Comparison of ENCODE assay signal across 12 mouse cellular contexts in the genomic region with DNA sequence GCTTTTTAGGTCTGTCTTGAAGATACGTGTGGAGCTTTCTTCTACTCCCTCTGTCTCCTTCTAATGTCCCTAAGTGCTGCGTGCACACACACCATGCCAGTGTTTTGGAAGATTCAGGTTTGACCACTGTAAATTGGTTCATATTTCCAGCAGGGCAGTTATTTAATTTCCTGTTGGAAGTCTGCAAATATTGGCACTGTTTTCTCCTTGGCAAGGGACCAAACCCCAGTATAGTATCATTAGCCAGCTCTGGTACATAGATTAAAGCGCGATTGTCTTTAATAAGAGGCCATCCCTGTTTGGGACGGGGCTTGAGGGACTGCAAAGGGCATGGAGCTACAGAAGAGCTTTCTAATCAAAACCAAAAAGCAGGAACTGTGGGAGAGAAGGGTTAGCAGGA. TPM values are rescaled to one million over a fixed set of nuclear protein-coding genes. Genes with fewer than 3 reads are reported as not detected.
DNase-seq lines count a peak whose midpoint lies in the region; ATAC-seq and TF ChIP-seq lines count a peak whose summit lies in the region.
"Had no signal": no experiment of that assay in that cellular context is flagged by ENCODE, and none has a peak within 500 bp of the region (broad histone marks: within the 10 kb centered on the region; RNA-seq: fewer than 3 reads in every experiment).

No protein-coding gene starts in this region.

- no peaks in the 10 kb centered on the region for H3K27me3 ChIP-seq in hindbrain, embryonic 14.5 days (ENCODE audit: control insufficient read depth, insufficient read depth, low read length)
- no peaks in the 10 kb centered on the region for H3K27me3 ChIP-seq in hindbrain, embryonic 10.5 days (ENCODE audit: insufficient read depth, poor library complexity, severe bottlenecking)
- no peaks in the 10 kb centered on the region for H3K27me3 ChIP-seq in midbrain, postnatal 0 days (ENCODE audit: insufficient read depth, low read length)
- H3K27me3 ChIP-seq in midbrain, embryonic 15.5 days (replicated peaks), result no peaks in the 10 kb centered on the region
- no peaks in the 10 kb centered on the region for H3K27me3 ChIP-seq in embryonic facial prominence, embryonic 14.5 days (replicated peaks; ENCODE audit: control insufficient read depth, insufficient read depth, low read length)
- H3K27me3 ChIP-seq in forebrain, embryonic 12.5 days, result 0 out of 2 replicates have a peak, but pooled peaks cover 3% of the 10 kb centered on the region
- no peaks in the 10 kb centered on the region for H3K27me3 ChIP-seq in liver, embryonic 12.5 days (replicated peaks)

- H3K36me3 ChIP-seq in hindbrain, embryonic 14.5 days (replicated peaks; ENCODE audit: control insufficient read depth, insufficient read depth), result no peaks in the 10 kb centered on the region
- no peaks in the 10 kb centered on the region for H3K36me3 ChIP-seq in hindbrain, embryonic 10.5 days
- H3K36me3 ChIP-seq in midbrain, postnatal 0 days (ENCODE audit: insufficient read depth, low read length), result no peaks in the 10 kb centered on the region
- H3K36me3 ChIP-seq in midbrain, embryonic 15.5 days (replicated peaks), result no peaks in the 10 kb centered on the region
- no peaks in the 10 kb centered on the region for H3K36me3 ChIP-seq in embryonic facial prominence, embryonic 14.5 days (ENCODE audit: control insufficient read depth, insufficient read depth, low read length)
- no peaks in the 10 kb centered on the region for H3K36me3 ChIP-seq in forebrain, embryonic 12.5 days (replicated peaks)
- no peaks in the 10 kb centered on the region for H3K36me3 ChIP-seq in liver, embryonic 12.5 days

- DNase-seq in hindbrain, embryonic 14.5 days (ENCODE audit: low spot score), result peak; percentile 53
- no peak for DNase-seq in hindbrain, embryonic 10.5 days (ENCODE audit: low spot score)
- DNase-seq in midbrain, postnatal 0 days (ENCODE audit: low spot score), result peak; percentile 39
- DNase-seq in embryonic facial prominence, embryonic 14.5 days (ENCODE audit: low spot score), result peak; percentile 84
- no peak for DNase-seq in spleen, postnatal 4 days (ENCODE audit: low spot score in 2 of 2)
- DNase-seq: adrenal gland, adult 2 months had no signal

- no peak for TF ChIP-seq CTCF in midbrain, postnatal 0 days (IDR thresholded peaks at IDR 0.05)

- no peaks in the 10 kb centered on the region; the same call in 1 of the 2 replicates for H3K4me1 ChIP-seq in hindbrain, embryonic 14.5 days (replicated peaks; ENCODE audit: control insufficient read depth, insufficient read depth, low read length)
- peaks cover 16% of the 10 kb centered on the region for H3K4me1 ChIP-seq in hindbrain, embryonic 10.5 days (replicated peaks)
- no peaks in the 10 kb centered on the region for H3K4me1 ChIP-seq in midbrain, postnatal 0 days (ENCODE audit: insufficient read depth, low read length)
- H3K4me1 ChIP-seq in midbrain, embryonic 15.5 days, result no peaks in the 10 kb centered on the region
- H3K4me1 ChIP-seq in embryonic facial prominence, embryonic 14.5 days (ENCODE audit: control insufficient read depth, insufficient read depth, low read length), result peaks cover 36% of the 10 kb centered on the region
- H3K4me1 ChIP-seq in forebrain, embryonic 12.5 days, result no peaks in the 10 kb centered on the region
- no peaks in the 10 kb centered on the region for H3K4me1 ChIP-seq in liver, embryonic 12.5 days

- H3K4me3 ChIP-seq in hindbrain, embryonic 14.5 days (replicated peaks; ENCODE audit: low read length), result no peak overlapping the region
- no peak overlapping the region for H3K4me3 ChIP-seq in hindbrain, embryonic 10.5 days
- H3K4me3 ChIP-seq in midbrain, postnatal 0 days (ENCODE audit: low read depth, low read length), result no peak overlapping the region
- no peak overlapping the region for H3K4me3 ChIP-seq in midbrain, embryonic 15.5 days
- no peak overlapping the region for H3K4me3 ChIP-seq in embryonic facial prominence, embryonic 14.5 days (ENCODE audit: low read depth, low read length)
- no peak overlapping the region for H3K4me3 ChIP-seq in forebrain, embryonic 12.5 days (replicated peaks)
- no peak overlapping the region for H3K4me3 ChIP-seq in liver, embryonic 12.5 days

- WGBS in hindbrain, embryonic 14.5 days, result 71% methylated on average over 5 of the region's 5 CpGs
- WGBS in hindbrain, embryonic 10.5 days, result 88% methylated on average over 5 of the region's 5 CpGs
- 67% methylated on average over 5 of the region's 5 CpGs for WGBS in midbrain, postnatal 0 days
- 73% methylated on average over 5 of the region's 5 CpGs for WGBS in midbrain, embryonic 15.5 days
- 37% methylated on average over 5 of the region's 5 CpGs for WGBS in embryonic facial prominence, embryonic 14.5 days
- 78% methylated on average over 5 of the region's 5 CpGs for WGBS in forebrain, embryonic 12.5 days
- WGBS in liver, embryonic 12.5 days (ENCODE audit: insufficient replicate concordance), result 67% methylated on average over 5 of the region's 5 CpGs

- H3K9ac ChIP-seq in hindbrain, embryonic 14.5 days, result no peak overlapping the region
- H3K9ac ChIP-seq in midbrain, postnatal 0 days (replicated peaks; ENCODE audit: low read length, poor library complexity, severe bottlenecking), result no peak overlapping the region
- H3K9ac ChIP-seq in midbrain, embryonic 15.5 days, result no peak overlapping the region
- no peak overlapping the region for H3K9ac ChIP-seq in embryonic facial prominence, embryonic 14.5 days (ENCODE audit: low read depth, low read length)
- H3K9ac ChIP-seq in forebrain, embryonic 12.5 days, result no peak overlapping the region
- H3K9ac ChIP-seq in liver, embryonic 12.5 days, result no peak overlapping the region

- H3K9me3 ChIP-seq in hindbrain, embryonic 14.5 days (ENCODE audit: control insufficient read depth, low read length), result no peaks in the 10 kb centered on the region
- H3K9me3 ChIP-seq in hindbrain, embryonic 10.5 days, result no peaks in the 10 kb centered on the region
- no peaks in the 10 kb centered on the region for H3K9me3 ChIP-seq in midbrain, postnatal 0 days (ENCODE audit: low read length)
- H3K9me3 ChIP-seq in midbrain, embryonic 15.5 days, result no peaks in the 10 kb centered on the region
- no peaks in the 10 kb centered on the region for H3K9me3 ChIP-seq in embryonic facial prominence, embryonic 14.5 days (ENCODE audit: control insufficient read depth, low read length)
- no peaks in the 10 kb centered on the region for H3K9me3 ChIP-seq in forebrain, embryonic 12.5 days
- H3K9me3 ChIP-seq in liver, embryonic 12.5 days (replicated peaks), result no peaks in the 10 kb centered on the region

- H3K27ac ChIP-seq in hindbrain, embryonic 14.5 days, result peak overlapping the region; percentile 33
- H3K27ac ChIP-seq in hindbrain, embryonic 10.5 days, result no peak overlapping the region
- no peak overlapping the region for H3K27ac ChIP-seq in midbrain, postnatal 0 days (ENCODE audit: low read depth, low read length)
- no peak overlapping the region for H3K27ac ChIP-seq in midbrain, embryonic 15.5 days
- peak overlapping the region; percentile 46; the same call in 1 of the 2 replicates for H3K27ac ChIP-seq in embryonic facial prominence, embryonic 14.5 days (replicated peaks; ENCODE audit: low read depth, low read length)
- no peak overlapping the region for H3K27ac ChIP-seq in forebrain, embryonic 12.5 days
- H3K27ac ChIP-seq in liver, embryonic 12.5 days, result no peak overlapping the region
- H3K27ac ChIP-seq: kidney, postnatal 0 days had no signal

- ATAC-seq in hindbrain, embryonic 14.5 days (ENCODE audit: low FRiP score), result no peak
- ATAC-seq in midbrain, postnatal 0 days (ENCODE audit: low FRiP score), result no peak
- ATAC-seq in midbrain, embryonic 15.5 days (replicated peaks), result no peak
- peak; percentile 50; the same call in 1 of the 2 replicates for ATAC-seq in embryonic facial prominence, embryonic 14.5 days (ENCODE audit: low read depth)
- no peak for ATAC-seq in forebrain, embryonic 12.5 days (ENCODE audit: low FRiP score)
- ATAC-seq in liver, embryonic 12.5 days, result no peak

- no peak overlapping the region for H3K4me2 ChIP-seq in hindbrain, embryonic 14.5 days (replicated peaks)
- H3K4me2 ChIP-seq in midbrain, postnatal 0 days (ENCODE audit: low read depth, low read length, poor library complexity, severe bottlenecking), result no peak overlapping the region
- H3K4me2 ChIP-seq in midbrain, embryonic 15.5 days, result no peak overlapping the region
- H3K4me2 ChIP-seq in embryonic facial prominence, embryonic 14.5 days (ENCODE audit: low read depth, low read length), result no peak overlapping the region
- H3K4me2 ChIP-seq in forebrain, embryonic 12.5 days, result no peak overlapping the region
- H3K4me2 ChIP-seq in liver, embryonic 12.5 days, result no peak overlapping the region
- H3K4me2 ChIP-seq: midbrain, embryonic 11.5 days had no signal

RNA-seq across cellular contexts. Expression of gene Ror1, which starts 33.6 kb away (rescaled TPM):
- polyA plus RNA-seq in hindbrain, embryonic 14.5 days (2014; fragmentation: Nextera tagmentation; extraction: Ambion mirVana), result 1.5 and 1.8 TPM in 2 replicates
- polyA plus RNA-seq in hindbrain, embryonic 10.5 days (2016; fragmentation: Nextera tagmentation; extraction: Ambion mirVana), result 7.1 and 11.1 TPM in 2 replicates
- 2.8 and 3.0 TPM in 2 replicates for total RNA-seq in midbrain, postnatal 0 days (2014; rRNA removed)
- 0.73 and 0.76 TPM in 2 replicates for polyA plus RNA-seq in midbrain, postnatal 0 days (2015; fragmentation: Nextera tagmentation; extraction: Ambion mirVana)
- polyA plus RNA-seq in midbrain, embryonic 15.5 days (2015; fragmentation: Nextera tagmentation; extraction: Ambion mirVana), result 1.1 and 1.6 TPM in 2 replicates
- polyA plus RNA-seq in embryonic facial prominence, embryonic 14.5 days (2014; fragmentation: Nextera tagmentation; extraction: Ambion mirVana), result 10.2 and 13.0 TPM in 2 replicates
- polyA plus RNA-seq in forebrain, embryonic 12.5 days (2016; fragmentation: Nextera tagmentation; extraction: Ambion mirVana), result 2.9 and 4.6 TPM in 2 replicates
- polyA plus RNA-seq in liver, embryonic 12.5 days (2016; fragmentation: Nextera tagmentation; extraction: Ambion mirVana), result 1.4 TPM in 2 replicates
- total RNA-seq: granulocyte monocyte progenitor cell, adult 5-6 weeks had no signal

Comparison
In these comparisons a context has a peak if more than half of its experiments do, and no peak if none do; other contexts are left out.
1. DNase-seq: peak in hindbrain, embryonic 14.5 days (single experiment), midbrain, postnatal 0 days (single experiment) and embryonic facial prominence, embryonic 14.5 days (single experiment); none in hindbrain, embryonic 10.5 days (single experiment) and spleen, postnatal 4 days (0 of 2).
2. H3K27ac ChIP-seq: peak in hindbrain, embryonic 14.5 days (single experiment) and embryonic facial prominence, embryonic 14.5 days (single experiment); none in hindbrain, embryonic 10.5 days (single experiment), midbrain, postnatal 0 days (single experiment), midbrain, embryonic 15.5 days (single experiment), forebrain, embryonic 12.5 days (single experiment) and liver, embryonic 12.5 days (single experiment).